Comparison of ENCODE assay signal across 8 mouse cellular contexts in genomic region chr10:75556026-75556425, GRCm38 (mm10). TPM values are rescaled to one million over a fixed set of nuclear protein-coding genes. Genes with fewer than 3 reads are reported as not detected.
DNase-seq lines count a peak whose midpoint lies in the region; ATAC-seq lines count a peak whose summit lies in the region.

No protein-coding gene starts in this region.

- H3K27ac ChIP-seq in heart, embryonic 13.5 days (replicated peaks): peak overlapping the region; percentile 48

- H3K4me1 ChIP-seq in heart, embryonic 13.5 days: peaks cover 47% of the 10 kb centered on the region

- peaks cover 44% of the 10 kb centered on the region for H3K27me3 ChIP-seq in heart, embryonic 13.5 days (replicated peaks)

- H3K4me2 ChIP-seq in heart, embryonic 13.5 days: 0 out of 2 replicates have a peak overlapping the region, but pooled peaks have one; percentile 0

- H3K4me3 ChIP-seq in heart, embryonic 13.5 days: no peak overlapping the region

- H3K36me3 ChIP-seq in heart, embryonic 13.5 days: no peaks in the 10 kb centered on the region

- H3K9ac ChIP-seq in heart, embryonic 13.5 days: peak overlapping the region; percentile 41

- no peaks in the 10 kb centered on the region for H3K9me3 ChIP-seq in heart, embryonic 13.5 days

- peak; percentile 15; the same call in 1 of the 2 replicates for ATAC-seq in heart, embryonic 13.5 days (ENCODE audit: extremely low read depth, insufficient number of reproducible peaks, low FRiP score, low TSS enrichment)

- WGBS in heart, embryonic 13.5 days: 38% methylated on average over 9 of the region's 9 CpGs

- no peak for DNase-seq in heart, adult 18-20 months
- DNase-seq in cerebellum, adult 11-12 months: peak; percentile 73
- DNase-seq in frontal cortex, postnatal 10 days (ENCODE audit: low spot score in 2 of 2): peak; percentile 71 to 83
- DNase-seq in left cerebral cortex, adult 8-10 months (ENCODE audit: low spot score in 2 of 2): peak; percentile 26 to 87
- DNase-seq in retina, postnatal 1 day: peak; percentile 97
- DNase-seq in embryo, embryonic 9.5 days (ENCODE audit: extremely low spot score): no peak
- DNase-seq in thymus, postnatal 10 days (ENCODE audit: low spot score in 2 of 2): no peak

RNA-seq across cellular contexts. Expression of gene Lrrc75b, which starts 4.1 kb away (rescaled TPM):
- polyA plus RNA-seq in heart, embryonic 13.5 days (2015; fragmentation: Nextera tagmentation; extraction: Ambion mirVana): 1.2 TPM in 2 replicates
- total RNA-seq in heart, adult 18-20 months (2021): 1 to 10 TPM in 1 of 2 experiments, under 1 TPM in 1; 0.67 to 1.1 TPM
- 10 to 100 TPM; 10.9 to 15.5 (median 12.0) TPM for total RNA-seq in left cerebral cortex, adult 8-10 months (2022)

RNA-seq across cellular contexts. Expression of gene Ggt1, which starts 5.4 kb away (rescaled TPM):
- 0.52 and 0.76 TPM in 2 replicates for polyA plus RNA-seq in heart, embryonic 13.5 days (2015; fragmentation: Nextera tagmentation; extraction: Ambion mirVana)
- total RNA-seq in heart, adult 18-20 months (2021): under 1 TPM in 1 of 2 experiments, not detected in 1; 0.54 TPM
- total RNA-seq in left cerebral cortex, adult 8-10 months (2022): 1 to 10 TPM; 2.3 to 5.5 (median 4.5) TPM

RNA-seq across cellular contexts. Expression of gene Ggt5, which starts 33.1 kb away (rescaled TPM):
- polyA plus RNA-seq in heart, embryonic 13.5 days (2015; fragmentation: Nextera tagmentation; extraction: Ambion mirVana): 7.1 TPM in 2 replicates
- 1 to 10 TPM; 4.2 to 4.7 TPM for total RNA-seq in heart, adult 18-20 months (2021)
- 1 to 10 TPM; 1.8 to 3.5 (median 2.4) TPM for total RNA-seq in left cerebral cortex, adult 8-10 months (2022)

RNA-seq across cellular contexts. Expression of gene Gucd1, which starts 38.3 kb away (rescaled TPM):
- polyA plus RNA-seq in heart, embryonic 13.5 days (2015; fragmentation: Nextera tagmentation; extraction: Ambion mirVana): 22.4 and 25.4 TPM in 2 replicates
- 10 to 100 TPM; 33.0 to 36.8 TPM for total RNA-seq in heart, adult 18-20 months (2021)
- total RNA-seq in left cerebral cortex, adult 8-10 months (2022): 10 to 100 TPM; 14.2 to 19.2 (median 15.2) TPM

RNA-seq across cellular contexts. Expression of gene Snrpd3, which starts 38.7 kb away (rescaled TPM):
- polyA plus RNA-seq in heart, embryonic 13.5 days (2015; fragmentation: Nextera tagmentation; extraction: Ambion mirVana): 96.6 and 101 TPM in 2 replicates
- 10 to 100 TPM; 66.2 to 80.3 TPM for total RNA-seq in heart, adult 18-20 months (2021)
- 10 to 100 TPM; 68.9 to 83.0 (median 81.2) TPM for total RNA-seq in left cerebral cortex, adult 8-10 months (2022)

Comparison
In these comparisons a context has a peak if more than half of its experiments do, and no peak if none do; other contexts are left out.
1. DNase-seq: peak in cerebellum, adult 11-12 months (single experiment), frontal cortex, postnatal 10 days (2 of 2), left cerebral cortex, adult 8-10 months (2 of 2) and retina, postnatal 1 day (single experiment); none in heart, adult 18-20 months (0 of 2), embryo, embryonic 9.5 days (single experiment) and thymus, postnatal 10 days (0 of 2).
2. RNA of gene Lrrc75b, which starts 4.1 kb away (total RNA-seq): 10.9 to 15.5 TPM in left cerebral cortex, adult 8-10 months; 0.67 to 1.1 TPM in heart, adult 18-20 months; every median in the first group is over 4 times any median in the second.